Comparison of ENCODE assay signal across 8 mouse cellular contexts in the genomic region with DNA sequence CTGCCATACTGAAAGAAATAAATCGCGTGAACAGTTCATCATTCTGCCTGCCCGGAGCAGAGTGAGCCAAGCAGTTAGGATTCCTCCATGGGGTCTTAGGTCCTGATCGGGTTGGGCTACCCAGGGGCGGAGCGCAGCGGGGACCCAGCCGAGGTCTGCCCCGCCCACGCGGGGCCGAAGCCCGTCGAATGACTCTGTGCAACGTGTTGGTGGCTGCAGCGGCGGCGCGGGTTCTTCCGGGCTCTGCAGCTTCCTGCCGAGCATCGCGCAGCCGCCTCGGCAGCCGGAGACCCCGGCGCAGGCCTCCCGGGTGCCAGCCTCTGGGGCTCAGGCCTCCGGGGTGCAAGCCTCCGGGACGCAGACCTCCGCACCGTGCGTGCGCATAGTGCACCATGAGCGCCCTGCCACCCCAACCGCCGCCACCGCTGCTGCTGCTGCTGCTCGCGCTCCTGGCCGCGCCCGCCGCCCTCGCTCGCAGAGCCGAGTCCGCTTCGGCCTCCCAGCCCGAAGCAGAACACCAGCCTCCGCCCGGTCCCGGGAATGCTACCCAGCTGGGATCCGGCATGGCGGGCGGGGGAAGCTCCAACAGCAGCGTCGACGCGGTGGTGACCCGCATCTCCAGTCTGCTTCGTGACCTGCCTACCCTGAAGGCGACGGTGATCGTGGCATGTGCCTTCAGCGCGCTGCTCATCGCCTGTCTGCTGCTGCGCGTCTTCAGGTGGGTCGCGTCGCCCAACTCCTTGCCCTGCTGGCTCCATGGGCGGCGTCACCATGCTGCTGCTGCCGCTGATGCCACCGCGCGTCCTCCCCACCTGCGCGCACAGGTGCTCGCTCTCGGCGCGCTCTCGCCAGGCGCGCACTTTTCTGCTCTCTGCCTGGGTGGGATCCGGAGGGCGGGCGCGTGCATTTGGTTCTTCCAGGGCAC. TPM values are rescaled to one million over a fixed set of nuclear protein-coding genes. Genes with fewer than 3 reads are reported as not detected.
DNase-seq lines count a peak whose midpoint lies in the region; ATAC-seq and TF ChIP-seq lines count a peak whose summit lies in the region.

TSS of gene Fam174b (plus strand) at position 192 of the 925 bp plus-strand sequence.

- peak within 1 kb of the TSS; percentile 86 for H3K9ac ChIP-seq in hindbrain, embryonic 13.5 days
- H3K9ac ChIP-seq in lung, postnatal 0 days (replicated peaks; ENCODE audit: low read depth), result peak within 1 kb of the TSS; percentile 45

- peak; percentile 67 for ATAC-seq in CD4-positive, CD25-positive, alpha-beta regulatory T cell, adult 4 months
- ATAC-seq in hindbrain, embryonic 13.5 days (ENCODE audit: low FRiP score), result peak; percentile 78
- ATAC-seq in lung, postnatal 0 days, result peak; percentile 79
- no peak for ATAC-seq in activated CD4-positive, CD25-positive, alpha-beta regulatory T cell, adult 4 months

- peak; percentile 67 to 78 for DNase-seq in adrenal gland, postnatal 36 days
- peak; percentile 46 to 65 for DNase-seq in frontal cortex, adult 2 months (ENCODE audit: extremely low spot score in 1 of 2, low spot score in 1 of 2)
- peak; percentile 42 to 59 for DNase-seq in layer of hippocampus, postnatal 25 days (ENCODE audit: extremely low spot score in 1 of 2, low spot score in 1 of 2)
- peak; percentile 67 for DNase-seq in lung, postnatal 0 days (ENCODE audit: low spot score)
- DNase-seq in retina, postnatal 1 day, result peak; percentile 78

- peak within 1 kb of the TSS; percentile 92 for H3K27ac ChIP-seq in hindbrain, embryonic 13.5 days
- peak within 1 kb of the TSS; percentile 78 for H3K27ac ChIP-seq in lung, postnatal 0 days (ENCODE audit: low read length)

- H3K27me3 ChIP-seq in hindbrain, embryonic 13.5 days, result peaks cover 25% of the 10 kb centered on the region
- 0 out of 2 replicates have a peak, but pooled peaks cover 6% of the 10 kb centered on the region for H3K27me3 ChIP-seq in lung, postnatal 0 days (replicated peaks; ENCODE audit: insufficient read depth, low read length)

- whole genome bisulfite sequencing in hindbrain, embryonic 13.5 days, result under 1% methylated on average over 94 of the region's 94 CpGs
- WGBS in lung, postnatal 0 days, result under 1% methylated on average over 93 of the region's 94 CpGs

- H3K4me1 ChIP-seq in hindbrain, embryonic 13.5 days (replicated peaks), result peaks cover 34% of the 10 kb centered on the region
- H3K4me1 ChIP-seq in lung, postnatal 0 days (ENCODE audit: insufficient read depth, low read depth, low read length), result peaks cover 3% of the 10 kb centered on the region; the same call in 1 of the 2 replicates

- H3K4me2 ChIP-seq in hindbrain, embryonic 13.5 days, result peak within 1 kb of the TSS; percentile 86
- H3K4me2 ChIP-seq in lung, postnatal 0 days (replicated peaks; ENCODE audit: low read depth, low read length), result peak within 1 kb of the TSS; percentile 87

- TF ChIP-seq EP300 in lung, postnatal 0 days (IDR thresholded peaks at IDR 0.05), result no peak

- no peaks in the 10 kb centered on the region for H3K36me3 ChIP-seq in hindbrain, embryonic 13.5 days
- no peaks in the 10 kb centered on the region for H3K36me3 ChIP-seq in lung, postnatal 0 days (ENCODE audit: insufficient read depth, low read length)

- no peaks in the 10 kb centered on the region for H3K9me3 ChIP-seq in hindbrain, embryonic 13.5 days
- no peaks in the 10 kb centered on the region for H3K9me3 ChIP-seq in lung, postnatal 0 days (ENCODE audit: low read length)

- peak within 1 kb of the TSS; percentile 68 for H3K4me3 ChIP-seq in hindbrain, embryonic 13.5 days
- H3K4me3 ChIP-seq in lung, postnatal 0 days (ENCODE audit: low read depth, low read length), result peak within 1 kb of the TSS; percentile 52

- no peak for TF ChIP-seq CTCF in lung, postnatal 0 days (IDR thresholded peaks at IDR 0.05)

RNA-seq across cellular contexts. Expression of gene Fam174b, which starts in this region (rescaled TPM):
- under 1 TPM; 0.94 to 0.95 TPM for polyA plus RNA-seq in CD4-positive, CD25-positive, alpha-beta regulatory T cell, adult 4 months (2017; shearing (Covaris generic))
- 10 to 100 TPM in 1 of 2 experiments, 1 to 10 TPM in 1; 8.4 to 11.1 TPM for total RNA-seq in adrenal gland, postnatal 36 days (2021)
- polyA plus RNA-seq in frontal cortex, adult 2 months (2012; rRNA removed), result 26.4 and 26.6 TPM in 2 replicates
- polyA plus RNA-seq in hindbrain, embryonic 13.5 days (2015; fragmentation: Nextera tagmentation; extraction: Ambion mirVana), result 35.7 and 40.2 TPM in 2 replicates
- 10 to 100 TPM; 29.2 to 29.6 TPM for total RNA-seq in layer of hippocampus, postnatal 25 days (2021)
- 116 and 147 TPM in 2 replicates for polyA plus RNA-seq in lung, postnatal 0 days (2015; fragmentation: Nextera tagmentation; extraction: Ambion mirVana)
- polyA plus RNA-seq in activated CD4-positive, CD25-positive, alpha-beta regulatory T cell, adult 4 months (2017; shearing (Covaris generic)), result 1 to 10 TPM; 1.2 to 2.7 TPM

Comparison
In these comparisons a context has a peak if more than half of its experiments do, and no peak if none do; other contexts are left out.
1. Peak in ATAC-seq in CD4-positive, CD25-positive, alpha-beta regulatory T cell, adult 4 months; RNA of the gene not detected or under 1 TPM.